Mouse (Mus musculus) midbrain, postnatal 0 days (tissue): Measurements from ENCODE around the gene Fuz. TPM values are rescaled to one million over a fixed set of nuclear protein-coding genes. Genes with fewer than 3 reads are reported as not detected.

ENCODE experiments used
- ATAC-seq: fragments of 200-750 bp; cut with Nextera tagmentation; 2 replicates; pipeline ENCODE4 v1.8.0; 2017; ENCODE audit warnings: moderate number of reproducible peaks, mild to moderate bottlenecking, moderate TSS enrichment, moderate library complexity; ENCODE audit not compliant: low FRiP score
- DNase-seq: peaks from one replicate; pipeline ENCODE4 v3.0.0-alpha.2; 2015; ENCODE audit warnings: low spot score
- H3K27ac ChIP-seq: fragments of 300-500 bp; sonication (generic); 2 replicates; pipeline ENCODE4 v1.5.1; 2014; ENCODE audit warnings: low read depth, mild to moderate bottlenecking, low read length, mixed read lengths
- H3K27me3 ChIP-seq: fragments of 300-500 bp; sonication (generic); 2 replicates; pipeline ENCODE4 v1.6.1; 2014; ENCODE audit warnings: low read length, control low read depth, mixed read lengths; ENCODE audit not compliant: insufficient read depth
- H3K36me3 ChIP-seq: fragments of 300-500 bp; sonication (generic); 2 replicates; pipeline ENCODE4 v1.6.1; 2014; ENCODE audit warnings: low read length, control low read depth, mixed read lengths; ENCODE audit not compliant: insufficient read depth
- H3K4me1 ChIP-seq: fragments of 300-500 bp; sonication (generic); 2 replicates; pipeline ENCODE4 v1.6.1; 2014; ENCODE audit warnings: mild to moderate bottlenecking, control low read depth, antibody characterized with exemption, low read length, mixed read lengths; ENCODE audit not compliant: insufficient read depth
- H3K4me2 ChIP-seq: fragments of 300-500 bp; sonication (generic); 2 replicates; pipeline ENCODE4 v1.6.1; 2014; ENCODE audit warnings: low read depth, mild to moderate bottlenecking, low read length, mixed read lengths; ENCODE audit not compliant: poor library complexity, severe bottlenecking
- H3K4me3 ChIP-seq: fragments of 300-500 bp; sonication (generic); 2 replicates; pipeline ENCODE4 v1.5.1; 2014; ENCODE audit warnings: low read depth, mild to moderate bottlenecking, low read length, moderate library complexity
- H3K9ac ChIP-seq: fragments of 300-500 bp; sonication (generic); replicated peaks from 2 replicates; pipeline ENCODE4 v1.6.1; 2014; ENCODE audit warnings: mild to moderate bottlenecking, low read length, moderate library complexity, mixed read lengths; ENCODE audit not compliant: poor library complexity, severe bottlenecking
- H3K9me3 ChIP-seq: fragments of 300-500 bp; sonication (generic); 2 replicates; pipeline ENCODE4 v1.6.1; 2016; ENCODE audit warnings: low read length, control low read depth
- CTCF ChIP-seq: IDR thresholded peaks from 2 replicates; pipeline ENCODE4 v1.5.1; 2016; ENCODE audit warnings: antibody characterized with exemption, mild to moderate bottlenecking
- WGBS: fragments of 180-500 bp; shearing (Covaris S2); extraction: QIAGEN DNeasy Blood & Tissue Kit; methylation state at CpG from one replicate; pipeline ENCODE4 v1.1.7; 2014; 5-methylcytosine and 5-hydroxymethylcytosine counted together
- microRNA counts: library from miRNA; unstranded; fragments of <30 nt; microRNA quantifications from one replicate; lab custom pipeline; 2015
- microRNA-seq: library from miRNA; unstranded; fragments of <30 nt; microRNA quantifications from one replicate; pipeline ENCODE4, GENCODE M21; 2016; ENCODE audit warnings: borderline number of aligned reads
- polyA plus RNA-seq: library from polyadenylated mRNA; unstranded; fragments of >200 nt; fragmentation: Nextera tagmentation; extraction: Ambion mirVana; gene quantifications from 2 replicates; pipeline ENCODE4 v1.2.1, GENCODE M21; 2015
- total RNA-seq: library from RNA; depleted of rRNA; stranded (reverse); fragments of >200 nt; gene quantifications from 2 replicates; pipeline ENCODE4 v1.2.3, GENCODE M21; 2014; rRNA removed

Fuz gene
- total and polyA plus RNA-seq, 2 experiments from 2014 or later = 15.4 to 22.4 TPM

DNA sequence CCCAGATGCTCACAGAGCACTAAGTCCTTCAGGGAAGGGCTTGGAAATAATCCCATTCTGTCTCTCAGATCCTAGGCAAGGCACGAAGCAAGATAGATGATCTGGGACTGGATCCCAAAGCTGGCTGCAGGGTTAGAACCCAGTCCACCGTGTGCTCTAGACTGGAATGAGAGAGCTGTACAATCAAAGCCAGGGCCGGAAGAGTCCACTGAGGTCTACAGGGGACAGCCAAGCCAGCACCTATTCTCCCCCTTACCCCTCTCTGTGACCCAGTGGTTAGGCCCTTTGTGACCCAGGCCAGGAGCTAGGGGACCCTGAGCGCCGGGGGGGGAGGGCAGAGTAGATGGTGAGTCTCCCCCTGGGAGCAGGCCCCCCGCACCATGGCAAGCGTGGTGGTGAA is 47.0 kb downstream of the Fuz start, which contains the start of gene Tsks:
Gene Tsks (plus strand): TSS at position 301 of the 400 bp plus-strand sequence.
- Histone ChIP-seq H3K9me3 (no peaks in the 10 kb centered on the region), H3K27me3 (no peaks in the 10 kb centered on the region), H3K27ac (no peak within 1 kb of the TSS), H3K36me3 (no peaks in the 10 kb centered on the region), H3K4me3 (no peak within 1 kb of the TSS), H3K9ac (no peak within 1 kb of the TSS), H3K4me1 (no peaks in the 10 kb centered on the region), H3K4me2 (no peak within 1 kb of the TSS)
- TF ChIP-seq CTCF = no peak
- 76% methylated on average over 7 of the region's 7 CpGs for WGBS
- no peak for ATAC-seq
- DNase-seq = no peak

DNA sequence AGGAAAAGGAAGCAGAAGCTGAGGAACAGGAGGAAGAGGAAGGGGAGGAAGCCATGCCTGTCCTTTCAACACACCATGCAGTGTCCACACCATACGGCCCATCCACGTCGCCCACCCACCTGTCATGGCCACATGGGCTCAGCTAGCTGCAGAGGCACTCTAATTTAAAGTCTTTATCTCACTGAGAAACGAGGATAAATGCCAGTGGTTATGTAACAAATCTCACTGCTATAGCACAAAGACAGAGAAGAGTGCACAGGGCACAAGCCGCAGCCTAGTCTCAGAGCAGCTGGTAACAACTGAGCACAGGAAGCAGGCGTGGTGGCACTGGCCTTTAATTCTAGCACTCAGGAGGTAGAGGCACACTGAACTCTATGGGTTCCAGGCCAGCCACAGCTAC is 54.0 kb downstream of the Fuz start:
- H3K4me3 ChIP-seq = no peak overlapping the region
- H3K36me3 ChIP-seq = no peaks in the 10 kb centered on the region
- no peak overlapping the region for H3K27ac ChIP-seq
- no peaks in the 10 kb centered on the region for H3K4me1 ChIP-seq
- no peak overlapping the region for H3K4me2 ChIP-seq
- DNase-seq (no peak), ATAC-seq (no peak)
- H3K27me3 ChIP-seq = peaks cover 15% of the 10 kb centered on the region
- no peaks in the 10 kb centered on the region for H3K9me3 ChIP-seq
- H3K9ac ChIP-seq = no peak overlapping the region
- no peak for TF ChIP-seq CTCF
- WGBS = 71% methylated on average over 6 of the region's 6 CpGs

DNA sequence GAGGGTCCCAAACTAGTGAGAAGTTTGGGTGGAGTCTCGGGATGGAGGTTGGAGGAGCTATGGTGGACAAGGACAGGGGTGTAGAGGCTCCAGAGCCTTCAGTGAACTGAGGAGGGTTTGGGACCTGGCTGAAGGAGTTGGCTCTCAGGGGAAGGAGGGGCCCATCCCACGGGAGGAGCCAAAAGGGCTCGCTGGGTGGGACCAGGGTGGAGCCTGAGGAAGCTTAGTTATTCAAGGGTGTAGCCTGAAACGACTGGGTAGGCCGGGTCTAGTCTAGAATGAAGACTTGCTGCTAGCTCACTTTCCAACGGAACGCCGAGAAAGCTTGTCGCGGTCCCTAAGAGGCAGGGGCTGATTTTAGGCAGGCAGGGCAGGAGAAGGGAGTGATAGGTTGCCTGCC is 56.1 kb downstream of the Fuz start:
- H3K27me3 ChIP-seq = peaks cover 15% of the 10 kb centered on the region
- H3K4me1 ChIP-seq = no peaks in the 10 kb centered on the region
- TF ChIP-seq CTCF = no peak
- H3K4me3 ChIP-seq = peak overlapping the region; percentile 42
- 0% methylated on average over 10 of the region's 10 CpGs for whole genome bisulfite sequencing
- H3K27ac ChIP-seq = no peak overlapping the region
- DNase-seq = no peak
- ATAC-seq = peak; percentile 35; the same call in 1 of the 2 replicates
- no peak overlapping the region for H3K9ac ChIP-seq
- H3K36me3 ChIP-seq = no peaks in the 10 kb centered on the region
- no peaks in the 10 kb centered on the region for H3K9me3 ChIP-seq
- peak overlapping the region; percentile 69 for H3K4me2 ChIP-seq

MicroRNA genes within 50 kb of the gene (microRNA counts, 519-probe panel; counts per million panel counts)
- microRNA mmu-miR-707 (lab: Ali Mortazavi, UCI) = 528 counts per million, percentile 58 among the panel's probes with 10 or more counts

Small RNA genes within 50 kb of the gene (microRNA-seq; reads per million reads assigned to microRNA genes)
- not detected for gene Mir707

Other genes starting within 250 kb of the Fuz start
- gene Myh14, start 225.2 kb upstream of the Fuz start, total RNA-seq = 8.8 and 11.0 TPM in 2 replicates
- 6.9 and 7.9 TPM in 2 replicates for gene Myh14, start 225.2 kb upstream of the Fuz start, polyA plus RNA-seq
- not detected in 2 replicates for gene Izumo2, start 187.3 kb upstream of the Fuz start, total RNA-seq
- not detected in 2 replicates for gene Izumo2, start 187.3 kb upstream of the Fuz start, polyA plus RNA-seq
- gene Vrk3, start 147.7 kb upstream of the Fuz start, total RNA-seq = 22.8 and 23.3 TPM in 2 replicates
- gene Vrk3, start 147.7 kb upstream of the Fuz start, polyA plus RNA-seq = 23.5 and 26.4 TPM in 2 replicates
- 1.1 TPM in 2 replicates for gene Zfp473, start 145.0 kb upstream of the Fuz start, total RNA-seq
- gene Zfp473, start 145.0 kb upstream of the Fuz start, polyA plus RNA-seq = 0.48 and 0.51 TPM in 2 replicates
- 51.4 and 65.9 TPM in 2 replicates for gene Nup62, start 80.0 kb upstream of the Fuz start, total RNA-seq
- 45.8 and 46.9 TPM in 2 replicates for gene Nup62, start 80.0 kb upstream of the Fuz start, polyA plus RNA-seq
- not detected in 2 replicates for gene Il4i1, start 79.7 kb upstream of the Fuz start, total RNA-seq
- 0.62 and 1.1 TPM in 2 replicates for gene Il4i1, start 79.7 kb upstream of the Fuz start, polyA plus RNA-seq
- gene Atf5, start 79.4 kb upstream of the Fuz start, total RNA-seq = 4.8 and 6.8 TPM in 2 replicates
- gene Atf5, start 79.4 kb upstream of the Fuz start, polyA plus RNA-seq = 3.4 and 3.7 TPM in 2 replicates
- gene Akt1s1, start 47.1 kb upstream of the Fuz start, total RNA-seq = 104 and 120 TPM in 2 replicates
- gene Akt1s1, start 47.1 kb upstream of the Fuz start, polyA plus RNA-seq = 89.1 and 91.0 TPM in 2 replicates
- gene Tbc1d17, start 47.0 kb upstream of the Fuz start, total RNA-seq = 79.7 and 129 TPM in 2 replicates
- 115 and 126 TPM in 2 replicates for gene Tbc1d17, start 47.0 kb upstream of the Fuz start, polyA plus RNA-seq
- gene Pnkp, start 38.9 kb upstream of the Fuz start, total RNA-seq = 29.5 and 32.4 TPM in 2 replicates
- gene Pnkp, start 38.9 kb upstream of the Fuz start, polyA plus RNA-seq = 31.2 and 31.5 TPM in 2 replicates
- 484 and 500 TPM in 2 replicates for gene Ptov1, start 26.3 kb upstream of the Fuz start, total RNA-seq
- 430 and 439 TPM in 2 replicates for gene Ptov1, start 26.3 kb upstream of the Fuz start, polyA plus RNA-seq
- 153 and 182 TPM in 2 replicates for gene Med25, start 3.4 kb upstream of the Fuz start, total RNA-seq
- gene Med25, start 3.4 kb upstream of the Fuz start, polyA plus RNA-seq = 150 and 154 TPM in 2 replicates
- 208 and 238 TPM in 2 replicates for gene Ap2a1, start 33.4 kb downstream of the Fuz start, total RNA-seq
- 128 and 129 TPM in 2 replicates for gene Ap2a1, start 33.4 kb downstream of the Fuz start, polyA plus RNA-seq
- not detected in 2 replicates for gene Tsks, start 47.1 kb downstream of the Fuz start, total RNA-seq
- 0.12 and 0.17 TPM in 2 replicates for gene Tsks, start 47.1 kb downstream of the Fuz start, polyA plus RNA-seq
- gene Cpt1c, start 78.8 kb downstream of the Fuz start, total RNA-seq = 88.1 and 90.1 TPM in 2 replicates
- gene Cpt1c, start 78.8 kb downstream of the Fuz start, polyA plus RNA-seq = 54.0 and 56.9 TPM in 2 replicates
- gene Prmt1, start 90.5 kb downstream of the Fuz start, total RNA-seq = 218 and 285 TPM in 2 replicates
- gene Prmt1, start 90.5 kb downstream of the Fuz start, polyA plus RNA-seq = 580 and 583 TPM in 2 replicates
- 37.2 and 40.6 TPM in 2 replicates for gene Irf3, start 101.6 kb downstream of the Fuz start, total RNA-seq
- gene Irf3, start 101.6 kb downstream of the Fuz start, polyA plus RNA-seq = 25.6 and 25.9 TPM in 2 replicates
- 7.8 and 11.4 TPM in 2 replicates for gene Bcl2l12, start 102.6 kb downstream of the Fuz start, total RNA-seq
- gene Bcl2l12, start 102.6 kb downstream of the Fuz start, polyA plus RNA-seq = 5.9 and 8.4 TPM in 2 replicates
- 86.5 and 90.9 TPM in 2 replicates for gene Scaf1, start 120.3 kb downstream of the Fuz start, total RNA-seq
- 49.0 and 53.3 TPM in 2 replicates for gene Scaf1, start 120.3 kb downstream of the Fuz start, polyA plus RNA-seq
- gene Rras, start 121.9 kb downstream of the Fuz start, total RNA-seq = 7.3 and 7.9 TPM in 2 replicates
- gene Rras, start 121.9 kb downstream of the Fuz start, polyA plus RNA-seq = 11.9 and 14.0 TPM in 2 replicates
- gene Prr12, start 156.8 kb downstream of the Fuz start, total RNA-seq = 17.4 and 17.9 TPM in 2 replicates
- gene Prr12, start 156.8 kb downstream of the Fuz start, polyA plus RNA-seq = 8.8 and 9.2 TPM in 2 replicates
- gene Nosip, start 166.3 kb downstream of the Fuz start, total RNA-seq = 68.3 and 79.4 TPM in 2 replicates
- 70.0 and 72.3 TPM in 2 replicates for gene Nosip, start 166.3 kb downstream of the Fuz start, polyA plus RNA-seq
- 7.7 and 10.3 TPM in 2 replicates for gene Prrg2, start 166.6 kb downstream of the Fuz start, total RNA-seq
- 13.7 and 15.7 TPM in 2 replicates for gene Prrg2, start 166.6 kb downstream of the Fuz start, polyA plus RNA-seq
- gene Rcn3, start 196.1 kb downstream of the Fuz start, total RNA-seq = 24.2 and 29.5 TPM in 2 replicates
- 31.9 and 33.6 TPM in 2 replicates for gene Rcn3, start 196.1 kb downstream of the Fuz start, polyA plus RNA-seq
- gene Fcgrt, start 207.8 kb downstream of the Fuz start, total RNA-seq = 27.2 and 30.5 TPM in 2 replicates
- 36.4 and 44.5 TPM in 2 replicates for gene Fcgrt, start 207.8 kb downstream of the Fuz start, polyA plus RNA-seq
- gene Rps11, start 228.4 kb downstream of the Fuz start, total RNA-seq = 1,069 and 1,136 TPM in 2 replicates
- 671 and 697 TPM in 2 replicates for gene Rps11, start 228.4 kb downstream of the Fuz start, polyA plus RNA-seq
- gene Rpl13a, start 232.7 kb downstream of the Fuz start, total RNA-seq = 1,048 and 1,621 TPM in 2 replicates
- 667 and 701 TPM in 2 replicates for gene Rpl13a, start 232.7 kb downstream of the Fuz start, polyA plus RNA-seq
- 2.0 TPM in 1 of 2 replicates, not detected in the other for gene Gm45713, start 240.2 kb downstream of the Fuz start, total RNA-seq
- gene Gm45713, start 240.2 kb downstream of the Fuz start, polyA plus RNA-seq = 0.39 TPM in 1 of 2 replicates, not detected in the other
- 3.4 and 7.8 TPM in 2 replicates for gene Flt3l, start 240.4 kb downstream of the Fuz start, total RNA-seq
- 1.3 and 1.7 TPM in 2 replicates for gene Flt3l, start 240.4 kb downstream of the Fuz start, polyA plus RNA-seq